Mouse (Mus musculus) heart, postnatal 0 days (tissue): Measurements from ENCODE around the gene Natd1. TPM values are rescaled to one million over a fixed set of nuclear protein-coding genes. Genes with fewer than 3 reads are reported as not detected.

Experiments used
- ATAC-seq: fragments of 200-750 bp; cut with Nextera tagmentation; 2 replicates; pipeline ENCODE4 v1.8.0; 2017; ENCODE audit warnings: low read depth, moderate number of reproducible peaks, moderate library complexity; ENCODE audit not compliant: insufficient read depth
- DNase-seq: peaks from one replicate; pipeline ENCODE4 v3.0.0-alpha.2; 2016; ENCODE audit warnings: low spot score
- H3K27ac ChIP-seq: fragments of 300-500 bp; sonication (generic); 2 replicates; pipeline ENCODE4 v1.5.1; 2014; ENCODE audit warnings: low read depth, mild to moderate bottlenecking
- H3K27me3 ChIP-seq: fragments of 300-500 bp; sonication (generic); 2 replicates; pipeline ENCODE4 v1.6.1; 2014; ENCODE audit warnings: low read length, mixed read lengths; ENCODE audit not compliant: control insufficient read depth, insufficient read depth
- H3K36me3 ChIP-seq: fragments of 300-500 bp; sonication (generic); replicated peaks from 2 replicates; pipeline ENCODE4 v1.6.1; 2014; ENCODE audit warnings: low read length, mixed read lengths; ENCODE audit not compliant: control insufficient read depth, insufficient read depth
- H3K4me1 ChIP-seq: fragments of 300-500 bp; sonication (generic); 2 replicates; pipeline ENCODE4 v1.6.1; 2014; ENCODE audit warnings: antibody characterized with exemption; ENCODE audit not compliant: control insufficient read depth, insufficient read depth
- H3K4me2 ChIP-seq: fragments of 300-500 bp; sonication (generic); 2 replicates; pipeline ENCODE4 v1.6.1; 2014; ENCODE audit warnings: low read depth, mild to moderate bottlenecking, low read length, moderate library complexity
- H3K4me3 ChIP-seq: fragments of 300-500 bp; sonication (generic); 2 replicates; pipeline ENCODE4 v1.5.1; 2014; ENCODE audit warnings: low read depth, low read length
- H3K9ac ChIP-seq: fragments of 300-500 bp; sonication (generic); replicated peaks from 2 replicates; pipeline ENCODE4 v1.6.1; 2014; ENCODE audit warnings: low read depth, low read length, mixed read lengths
- H3K9me3 ChIP-seq: fragments of 300-500 bp; sonication (generic); replicated peaks from 2 replicates; pipeline ENCODE4 v1.6.1; 2016; ENCODE audit warnings: low read length; ENCODE audit not compliant: control insufficient read depth
- CTCF ChIP-seq: IDR thresholded peaks from 2 replicates; pipeline ENCODE4 v1.5.1; 2016; ENCODE audit warnings: antibody characterized with exemption, control low read depth, low read depth
- EP300 ChIP-seq: IDR thresholded peaks from 2 replicates; pipeline ENCODE4 v1.6.1; 2016; ENCODE audit warnings: antibody characterized with exemption, low read depth
- WGBS: fragments of 180-500 bp; shearing (Covaris S2); extraction: QIAGEN DNeasy Blood & Tissue Kit; methylation state at CpG from one replicate; pipeline ENCODE4 v1.1.7; 2014; 5-methylcytosine and 5-hydroxymethylcytosine counted together
- polyA plus RNA-seq: library from polyadenylated mRNA; unstranded; fragments of >200 nt; fragmentation: Nextera tagmentation; extraction: Ambion mirVana; gene quantifications from 2 replicates; pipeline ENCODE4 v1.2.1, GENCODE M21; 2015
- total RNA-seq: library from RNA; depleted of rRNA; stranded (reverse); fragments of >200 nt; gene quantifications from 2 replicates; pipeline ENCODE4 v1.2.3, GENCODE M21; 2014; ENCODE audit warnings: low replicate concordance

Natd1 gene
- total and polyA plus RNA-seq, 2 experiments from 2014 or later, result 11.2 to 32.1 TPM

- peak overlapping the region; percentile 36; the same call in 1 of the 2 replicates for H3K27ac ChIP-seq
- no peak overlapping the region for H3K4me3 ChIP-seq
- WGBS, result 62% methylated on average over 10 of the region's 10 CpGs
- no peaks in the 10 kb centered on the region for H3K27me3 ChIP-seq
- peaks cover 27% of the 10 kb centered on the region for H3K36me3 ChIP-seq
- DNase-seq (no peak), ATAC-seq (peak; percentile 6; the same call in 1 of the 2 replicates)
- no peak for TF ChIP-seq CTCF
- H3K4me2 ChIP-seq, result peak overlapping the region; percentile 41
- H3K9ac ChIP-seq, result no peak overlapping the region
- H3K4me1 ChIP-seq, result peaks cover 8% of the 10 kb centered on the region
- H3K9me3 ChIP-seq, result no peaks in the 10 kb centered on the region
Measured at GRCm38 (mm10) chr11:60954255-60955104, 39.9 kb upstream of the Natd1 start.

GRCm38 (mm10) chr11:60953803-60954202, 39.3 kb upstream of the Natd1 start:
- DNase-seq (peak; percentile 90), ATAC-seq (peak; percentile 97)
- Histone ChIP-seq H3K4me1 (peaks cover 8% of the 10 kb centered on the region), H3K36me3 (peaks cover 34% of the 10 kb centered on the region), H3K9ac (no peak overlapping the region), H3K4me2 (peak overlapping the region; percentile 41), H3K9me3 (no peaks in the 10 kb centered on the region), H3K27me3 (no peaks in the 10 kb centered on the region), H3K4me3 (no peak overlapping the region), H3K27ac (peak overlapping the region; percentile 36; the same call in 1 of the 2 replicates)
- 0 out of 2 replicates have a peak, but pooled peaks have one; percentile 32 for TF ChIP-seq EP300
- peak; percentile 86 for TF ChIP-seq CTCF
- 3% methylated on average over 15 of the region's 15 CpGs for WGBS

GRCm38 (mm10) chr11:60952986-60953385, 38.4 kb upstream of the Natd1 start:
- Histone ChIP-seq H3K27ac (no peak overlapping the region), H3K9ac (no peak overlapping the region), H3K4me2 (no peak overlapping the region), H3K36me3 (peaks cover 40% of the 10 kb centered on the region), H3K27me3 (no peaks in the 10 kb centered on the region), H3K9me3 (no peaks in the 10 kb centered on the region), H3K4me1 (peaks cover 8% of the 10 kb centered on the region), H3K4me3 (no peak overlapping the region)
- no peak for DNase-seq
- TF ChIP-seq CTCF (no peak), EP300 (no peak)
- 90% methylated on average over 6 of the region's 6 CpGs for WGBS
- no peak for ATAC-seq

GRCm38 (mm10) chr11:60952362-60952761, 37.8 kb upstream of the Natd1 start:
- WGBS, result 76% methylated on average over 3 of the region's 3 CpGs
- ATAC-seq (no peak), DNase-seq (no peak)
- Histone ChIP-seq H3K27ac (no peak overlapping the region), H3K9me3 (no peaks in the 10 kb centered on the region), H3K4me1 (peaks cover 8% of the 10 kb centered on the region), H3K4me2 (no peak overlapping the region), H3K9ac (no peak overlapping the region), H3K4me3 (no peak overlapping the region), H3K36me3 (peaks cover 47% of the 10 kb centered on the region), H3K27me3 (no peaks in the 10 kb centered on the region)
- no peak for TF ChIP-seq CTCF
- no peak for TF ChIP-seq EP300

- DNase-seq (no peak), ATAC-seq (no peak)
- Histone ChIP-seq H3K27me3 (no peaks in the 10 kb centered on the region), H3K36me3 (peaks cover 51% of the 10 kb centered on the region), H3K9ac (no peak overlapping the region), H3K27ac (no peak overlapping the region), H3K4me3 (no peak overlapping the region), H3K9me3 (no peaks in the 10 kb centered on the region), H3K4me1 (peaks cover 8% of the 10 kb centered on the region), H3K4me2 (no peak overlapping the region)
- 80% methylated on average over 5 of the region's 5 CpGs for WGBS
- TF ChIP-seq CTCF (no peak), EP300 (no peak)
Measured at GRCm38 (mm10) chr11:60951896-60952295, 37.3 kb upstream of the Natd1 start.

- Histone ChIP-seq H3K9me3 (no peaks in the 10 kb centered on the region), H3K4me3 (no peak overlapping the region), H3K27ac (no peak overlapping the region), H3K4me1 (peaks cover 14% of the 10 kb centered on the region), H3K4me2 (no peak overlapping the region), H3K36me3 (peaks cover 76% of the 10 kb centered on the region), H3K27me3 (no peaks in the 10 kb centered on the region), H3K9ac (no peak overlapping the region)
- TF ChIP-seq EP300 (no peak), CTCF (no peak)
- WGBS, result 89% methylated on average over 4 of the region's 4 CpGs
- no peak for DNase-seq
- ATAC-seq, result no peak
Measured at GRCm38 (mm10) chr11:60945003-60945402, 30.5 kb upstream of the Natd1 start.
